Mouse (Mus musculus) ovary, adult 18-20 months (tissue): Measurements from ENCODE around the gene Rpf1.

Experiments used
- DNase-seq: peaks from one replicate; pipeline ENCODE4 v3.0.0; 2022; ENCODE audit warnings: low spot score, mixed read lengths

Rpf1 gene

DNA sequence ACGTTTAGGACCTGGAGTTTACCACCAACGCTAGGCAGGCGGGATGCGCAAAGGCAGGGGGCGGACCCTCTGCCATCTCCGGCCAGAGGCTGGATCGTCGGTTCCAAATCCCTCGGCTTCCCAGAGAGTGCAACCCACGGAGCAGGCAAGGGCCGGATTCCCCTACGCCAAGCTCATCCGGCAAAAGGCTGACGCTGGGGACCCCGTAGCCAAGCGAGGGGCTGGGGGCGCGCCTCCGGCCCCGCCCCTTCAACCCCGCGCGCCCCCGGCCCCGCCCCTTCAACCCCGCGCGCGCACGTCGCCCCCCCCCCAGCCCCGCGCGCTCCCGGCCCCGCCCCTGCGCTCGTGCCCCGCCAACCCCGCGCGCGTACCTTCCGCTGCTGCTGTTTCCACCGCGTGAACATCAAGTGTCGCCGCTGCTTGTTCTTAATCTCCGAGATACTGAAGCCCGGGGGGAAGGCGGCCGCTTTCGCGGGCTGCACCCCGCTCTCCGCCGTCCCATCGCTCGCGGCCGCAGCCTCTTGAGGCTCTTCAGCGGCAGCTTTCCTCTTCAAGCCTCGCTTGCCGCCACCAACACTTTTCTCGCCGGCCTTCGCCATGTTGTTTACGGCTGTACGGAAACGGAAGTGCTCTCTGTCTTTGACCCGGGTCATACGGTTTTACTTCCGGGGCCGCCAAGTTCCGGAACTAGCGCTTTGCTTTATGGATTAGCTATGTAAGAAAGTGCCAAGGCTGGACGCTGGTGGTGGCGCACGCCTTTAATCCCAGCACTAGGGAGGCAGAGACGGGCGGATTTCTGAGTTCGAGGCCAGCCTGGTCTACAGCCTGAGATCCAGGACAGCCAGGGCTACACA is at the start of gene Rpf1:
Gene Rpf1, minus strand, starts transcription at position 632 of the 854 bp plus-strand sequence.
- DNase-seq: peak; percentile 84

DNA sequence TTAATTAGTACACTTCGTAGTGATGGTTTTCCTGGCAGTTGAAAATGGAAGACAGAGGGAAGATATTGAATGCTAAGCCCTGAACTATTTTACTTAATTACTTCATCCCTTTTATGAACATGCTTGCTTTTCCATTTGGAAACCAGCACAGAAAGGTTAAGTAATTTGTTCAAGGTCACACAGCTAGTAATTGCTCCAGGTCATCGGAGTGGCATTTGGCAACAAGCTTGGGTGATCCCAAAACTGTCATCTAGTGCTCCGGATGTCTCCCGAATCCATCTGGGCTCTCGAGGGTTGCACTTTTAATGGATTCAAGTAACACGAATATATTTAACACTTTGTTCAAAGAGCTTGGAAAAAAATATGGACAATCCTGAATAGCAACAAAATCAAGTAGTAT is 49.7 kb upstream of the Rpf1 start:
- DNase-seq: no peak

GRCm38 (mm10) chr3:146570148-146570782 is 49.0 kb upstream of the Rpf1 start, which contains the start of gene Uox:
Gene Uox (plus strand): TSS chr3:146570426.
- no peak for DNase-seq

- no peak for DNase-seq
Observed at GRCm38 (mm10) chr3:146569594-146569993, 48.4 kb upstream of the Rpf1 start.

GRCm38 (mm10) chr3:146567884-146568530 is 46.8 kb upstream of the Rpf1 start:
- no peak for DNase-seq

- DNase-seq: no peak
Observed at GRCm38 (mm10) chr3:146567366-146567765, 46.1 kb upstream of the Rpf1 start.

DNA sequence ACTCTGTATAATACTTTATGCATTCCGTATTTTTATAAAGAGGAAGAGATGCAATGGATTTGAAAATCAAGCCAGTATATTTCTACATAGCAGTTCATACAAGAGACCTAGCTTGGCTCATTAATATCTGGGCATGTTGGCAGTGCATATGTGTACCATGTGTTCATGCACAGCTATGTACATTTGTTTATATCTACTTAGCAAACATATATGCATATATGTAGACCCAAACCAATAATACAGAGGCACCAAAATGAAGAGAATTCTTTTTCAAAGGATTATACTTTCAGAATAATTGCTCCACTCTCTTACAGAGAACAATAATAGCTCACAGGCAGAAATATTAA is 43.8 kb upstream of the Rpf1 start:
- no peak for DNase-seq

DNA sequence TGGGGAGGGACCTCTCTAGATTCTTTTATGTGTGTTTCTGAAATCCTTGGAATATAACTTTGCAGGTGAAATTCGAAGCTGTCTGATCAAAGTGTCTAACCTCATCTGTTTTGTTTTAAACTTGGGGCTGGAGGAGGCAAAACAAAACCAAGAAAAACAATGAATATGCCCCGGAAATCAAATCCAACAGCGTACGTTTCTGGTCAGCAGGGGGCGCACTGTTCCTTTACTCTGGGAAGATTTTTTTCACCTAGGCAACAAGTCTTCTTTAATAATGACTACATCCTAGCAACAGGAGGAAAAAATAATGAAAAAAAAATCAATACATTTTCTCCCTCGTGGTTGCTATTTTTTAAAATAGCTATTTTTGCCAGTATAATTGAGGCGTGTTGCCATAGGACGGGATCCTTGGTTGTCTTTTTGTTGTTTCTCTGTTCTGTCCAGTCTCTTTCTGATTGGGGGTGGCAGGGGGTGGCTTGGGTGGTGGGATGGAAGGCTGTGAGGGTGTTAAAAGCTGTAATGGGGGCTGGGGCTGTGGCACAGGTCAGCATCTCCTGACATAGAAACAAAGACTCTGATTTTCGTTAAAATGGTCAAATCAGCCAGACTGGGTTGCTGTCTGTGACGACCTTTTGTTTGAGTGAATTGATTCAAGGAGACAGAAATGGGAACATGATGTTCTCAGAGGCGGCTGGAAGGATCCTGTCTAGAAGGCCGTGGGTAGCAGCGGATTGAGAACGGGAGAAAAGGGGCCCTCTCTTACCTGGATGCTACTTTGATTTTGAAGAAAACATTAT is 43.2 kb upstream of the Rpf1 start:
- no peak for DNase-seq

DNA sequence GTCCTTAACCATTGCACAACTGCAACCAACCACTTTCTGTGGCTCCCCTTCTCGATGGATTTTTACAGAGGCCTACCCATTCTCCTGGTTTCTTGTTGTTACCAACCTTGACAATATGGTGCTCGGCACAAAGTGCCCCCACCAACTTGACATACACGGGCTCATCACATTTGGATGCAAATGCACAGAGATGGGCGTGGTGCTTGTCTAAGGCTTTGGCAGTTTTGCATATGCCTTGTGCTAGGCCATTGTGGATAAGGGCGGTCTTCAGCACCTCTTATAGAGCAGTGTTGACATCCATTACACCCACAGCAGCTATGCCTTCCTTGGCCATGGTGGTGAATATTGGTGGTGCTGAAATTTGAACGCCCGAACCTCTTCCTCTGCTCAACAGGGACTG is 41.7 kb upstream of the Rpf1 start:
- no peak for DNase-seq

- no peak for DNase-seq
Observed at GRCm38 (mm10) chr3:146557507-146557906, 36.3 kb upstream of the Rpf1 start.

- no peak for DNase-seq
Observed at GRCm38 (mm10) chr3:146556567-146556966, 35.3 kb upstream of the Rpf1 start.

- DNase-seq: no peak
Observed at GRCm38 (mm10) chr3:146554816-146555215, 33.6 kb upstream of the Rpf1 start.

GRCm38 (mm10) chr3:146543632-146544031 is 22.4 kb upstream of the Rpf1 start:
- no peak for DNase-seq

DNA sequence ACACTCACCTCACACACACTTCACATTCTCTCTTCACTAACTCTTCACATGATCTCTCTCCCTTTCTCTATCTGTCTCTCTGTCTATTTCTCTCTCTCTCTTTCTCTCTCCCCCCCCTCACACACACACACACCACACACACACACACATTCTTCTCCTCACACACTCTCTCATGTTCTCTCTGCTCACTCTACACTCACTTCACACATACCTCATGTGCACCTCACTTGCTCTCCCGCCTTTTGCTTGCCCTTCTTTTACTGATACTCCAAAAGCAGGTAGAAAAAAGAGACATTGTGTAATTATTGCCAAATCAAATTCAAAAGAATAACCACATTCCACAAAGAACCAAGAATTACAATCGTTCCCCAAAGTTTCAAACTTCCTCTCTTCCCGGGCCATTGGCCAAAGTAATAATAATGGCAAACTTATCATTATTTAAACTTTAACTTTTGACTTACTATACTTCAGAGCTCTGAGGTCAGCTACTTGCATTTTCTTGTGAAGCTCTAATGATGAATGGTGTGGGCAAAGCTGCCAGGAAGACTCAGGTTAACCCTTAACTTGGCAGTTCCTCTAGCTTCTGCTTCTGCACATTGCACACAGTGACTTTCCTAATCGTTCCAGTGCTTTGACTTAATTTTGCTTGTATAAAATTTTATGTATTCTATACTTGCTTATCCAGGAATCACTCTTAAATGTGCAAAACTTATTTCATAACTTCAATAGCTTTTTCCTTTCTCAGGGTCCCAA is 19.5 kb upstream of the Rpf1 start:
- DNase-seq: no peak

DNA sequence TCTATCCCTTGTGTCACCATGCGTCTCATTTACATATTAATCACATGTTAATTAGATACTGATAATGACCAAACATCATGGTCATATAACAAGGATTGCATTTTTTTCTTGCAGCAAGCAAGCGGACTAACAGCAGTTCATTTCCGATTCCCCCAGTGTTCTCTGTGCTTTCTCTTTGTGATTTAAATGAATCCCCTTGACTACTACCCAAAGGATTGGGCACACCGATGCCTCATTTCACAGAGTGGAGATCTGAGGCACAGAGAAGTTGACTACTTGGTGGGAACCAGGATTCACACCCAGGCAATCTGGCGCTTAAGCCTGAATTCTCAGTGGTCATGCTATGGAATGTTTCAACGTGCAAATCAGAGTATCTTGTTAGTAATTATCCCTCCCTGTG is 13.8 kb upstream of the Rpf1 start:
- DNase-seq: no peak

DNA sequence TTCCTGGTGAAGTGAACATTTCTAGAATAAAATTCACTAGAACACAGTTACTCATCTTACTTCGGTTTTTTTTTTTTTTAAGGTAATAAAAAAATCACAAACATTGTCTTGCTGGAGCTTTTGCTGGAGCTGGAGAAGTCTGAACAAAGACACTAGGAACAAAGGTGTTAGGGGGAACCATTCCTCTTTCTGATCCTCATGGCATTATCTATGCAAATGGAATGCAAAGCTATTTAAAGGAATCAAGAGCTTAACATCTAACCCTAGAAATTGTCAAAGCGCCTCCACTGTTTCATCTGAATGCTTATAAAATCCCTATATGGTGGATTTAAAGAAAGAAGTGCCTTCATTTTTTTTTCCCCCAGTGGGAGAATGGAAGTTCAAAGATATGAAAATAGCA is 7.1 kb upstream of the Rpf1 start:
- DNase-seq: no peak

DNA sequence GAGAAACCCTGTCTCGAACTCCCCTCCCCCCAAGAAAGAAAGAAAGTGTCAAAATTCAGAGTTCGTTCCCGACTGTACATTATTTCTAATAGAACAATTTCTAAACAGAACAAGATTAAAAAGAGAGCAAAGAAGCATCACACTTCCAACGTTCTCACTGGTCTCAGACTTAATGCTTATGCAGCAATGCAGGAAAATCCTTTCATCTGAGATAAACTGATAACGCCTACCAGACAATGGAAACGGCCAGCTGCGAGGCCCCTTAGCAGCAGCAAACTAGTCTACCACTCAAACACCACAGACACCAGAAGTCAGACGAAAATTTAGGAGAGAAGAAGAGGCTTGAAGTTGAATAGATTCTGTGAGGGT is 407 bp upstream of the Rpf1 start:
- no peak for DNase-seq

DNA sequence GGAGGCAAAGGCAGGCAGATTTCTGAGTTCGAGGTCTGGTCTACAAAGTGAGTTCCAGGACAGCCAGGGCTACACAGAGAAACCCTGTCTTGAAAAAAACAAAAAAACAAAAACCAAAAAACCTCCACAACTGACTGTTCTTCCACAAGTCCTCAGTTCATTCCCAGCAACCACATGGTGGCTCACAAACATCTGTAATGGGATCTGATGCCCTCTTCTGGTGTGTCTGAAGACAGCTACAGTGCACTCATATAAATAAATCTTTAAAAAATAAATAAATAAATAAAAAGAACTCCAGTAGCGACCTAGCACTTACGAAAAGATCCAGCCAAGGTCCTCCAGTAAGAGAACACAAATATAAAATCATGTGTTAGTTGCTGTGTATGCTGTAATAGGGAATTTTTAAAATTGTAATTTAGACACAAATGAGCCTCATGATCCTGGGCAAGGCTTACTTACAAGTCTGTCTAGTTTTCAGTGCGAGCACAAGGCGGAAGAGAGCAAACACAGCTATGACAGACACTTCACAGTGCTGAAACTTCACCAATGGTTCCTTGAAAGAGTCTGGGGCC is 917 bp downstream of the Rpf1 start:
- no peak for DNase-seq

DNA sequence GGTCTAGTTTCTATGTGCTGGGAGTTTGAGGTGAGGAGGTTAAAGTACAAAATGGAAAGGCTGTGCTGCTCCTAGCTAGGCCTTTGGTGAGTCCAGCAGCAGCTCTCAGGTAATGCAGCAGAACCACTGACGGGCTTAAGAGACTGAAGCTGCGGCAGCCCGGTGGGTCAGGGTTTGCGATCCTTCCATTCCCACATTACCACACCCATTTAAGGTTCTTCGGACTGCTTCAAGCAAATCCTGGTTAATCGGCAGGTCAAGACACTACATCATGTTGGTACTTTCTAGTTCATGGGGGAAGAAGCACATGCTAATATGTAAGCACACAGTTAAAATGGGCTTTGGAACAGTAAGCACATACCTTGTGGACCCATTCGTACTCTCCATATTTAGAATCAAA is 14.5 kb downstream of the Rpf1 start:
- DNase-seq: no peak

DNA sequence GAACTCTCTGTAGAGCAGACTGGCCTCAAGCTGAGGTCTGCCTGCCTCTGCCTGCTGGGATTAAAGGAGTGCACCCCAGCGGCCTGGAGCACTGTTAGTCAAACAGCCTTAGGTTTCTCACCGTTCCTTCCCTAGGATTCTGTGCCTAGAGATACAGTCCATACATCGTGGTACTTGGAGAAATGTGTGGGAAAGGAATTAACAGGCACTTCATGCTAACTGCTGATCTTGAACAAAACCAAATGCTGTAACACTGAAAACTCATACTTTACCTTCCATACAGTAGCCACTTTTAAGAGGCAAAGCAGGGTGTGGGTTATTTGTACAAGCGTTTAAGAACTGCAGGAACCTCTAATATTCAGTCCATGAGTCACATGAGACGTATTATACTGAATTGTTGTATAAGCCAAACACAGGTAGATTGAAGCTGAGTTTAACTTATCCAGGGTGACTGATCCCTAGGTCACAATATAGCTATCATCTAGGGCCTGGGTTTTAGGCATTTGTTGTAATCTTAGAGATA is 19.6 kb downstream of the Rpf1 start:
- no peak for DNase-seq

DNA sequence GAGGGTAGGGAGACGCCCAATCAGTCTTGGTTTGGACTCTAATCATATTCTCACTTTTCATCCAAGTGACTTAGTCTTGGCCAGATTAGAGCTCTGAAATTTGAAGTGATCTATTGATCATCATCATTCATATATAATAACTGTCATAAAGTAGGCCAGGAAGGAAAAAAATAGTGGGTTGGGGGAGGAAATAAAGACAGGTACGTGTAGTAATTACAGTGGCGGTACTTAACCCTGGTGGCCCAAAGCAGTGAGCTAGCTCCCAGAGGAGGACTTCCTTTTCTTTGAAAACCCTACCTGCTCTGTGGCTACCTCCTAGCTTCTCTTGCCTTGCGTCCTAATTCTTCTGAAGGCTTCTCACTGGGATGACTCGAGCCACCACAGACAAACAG is 20.4 kb downstream of the Rpf1 start:
- no peak for DNase-seq
